Mouse (Mus musculus) Muller cell, postnatal 12 days (primary cell): ENCODE results near the gene Erbb4.

Experiments used
- DNase-seq: peaks from one replicate; pipeline ENCODE4 v3.0.0-alpha.2; 2015; ENCODE audit errors: inconsistent ontology term

Gene Erbb4

DNA sequence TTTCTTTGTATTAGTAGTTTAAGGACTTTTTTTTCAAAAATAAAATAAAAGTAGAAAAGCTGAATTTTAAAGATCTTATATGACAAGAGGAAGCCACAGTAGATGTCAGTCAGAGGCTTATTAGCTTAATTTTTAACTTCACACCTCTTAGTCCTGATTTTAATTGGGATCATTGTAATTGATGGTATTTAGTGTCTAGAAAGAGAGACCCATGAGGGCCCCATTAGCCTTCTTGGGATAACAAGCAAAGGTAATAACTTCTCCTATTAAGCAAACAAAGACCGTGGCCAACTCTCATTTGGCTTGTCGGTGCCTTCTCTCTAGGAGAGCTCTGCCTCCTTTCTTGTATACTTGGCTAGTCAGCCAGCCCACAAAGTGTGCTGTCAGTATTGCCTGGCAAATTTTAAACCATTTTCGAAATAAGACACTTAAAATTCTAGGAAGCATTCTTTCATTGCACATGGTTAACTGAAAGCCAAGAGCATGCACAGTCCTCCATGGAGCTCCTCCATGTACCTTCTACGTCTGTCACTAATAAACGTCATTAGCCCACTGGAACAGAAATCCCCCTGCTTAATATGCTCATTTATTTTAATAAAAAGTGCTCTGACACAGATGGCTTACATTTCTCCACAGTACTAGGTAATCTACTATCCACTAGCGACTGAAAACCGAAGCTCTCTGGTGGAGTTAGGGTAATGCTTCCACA, 1001.9 kb downstream of the Erbb4 start:
- no peak for DNase-seq

DNA sequence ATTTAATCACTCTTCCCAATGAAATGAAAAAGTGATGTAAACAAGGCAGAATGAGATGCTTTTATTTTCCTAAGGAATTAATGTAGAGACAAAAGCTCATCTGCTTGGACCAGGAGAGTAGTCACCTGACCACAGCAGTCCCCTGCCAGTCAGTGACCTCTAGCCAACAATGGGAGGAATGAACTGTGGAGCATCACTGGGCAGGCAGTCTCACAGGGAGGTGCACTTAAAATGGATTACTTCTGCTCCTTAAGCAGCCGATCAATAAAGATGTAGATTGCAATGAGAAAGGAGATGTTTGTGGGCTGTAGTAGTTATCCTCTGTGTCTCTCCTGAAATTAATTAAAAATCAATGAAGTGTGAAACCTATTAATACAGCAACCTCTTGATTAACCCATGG, 1018.2 kb downstream of the Erbb4 start:
- no peak for DNase-seq

DNA sequence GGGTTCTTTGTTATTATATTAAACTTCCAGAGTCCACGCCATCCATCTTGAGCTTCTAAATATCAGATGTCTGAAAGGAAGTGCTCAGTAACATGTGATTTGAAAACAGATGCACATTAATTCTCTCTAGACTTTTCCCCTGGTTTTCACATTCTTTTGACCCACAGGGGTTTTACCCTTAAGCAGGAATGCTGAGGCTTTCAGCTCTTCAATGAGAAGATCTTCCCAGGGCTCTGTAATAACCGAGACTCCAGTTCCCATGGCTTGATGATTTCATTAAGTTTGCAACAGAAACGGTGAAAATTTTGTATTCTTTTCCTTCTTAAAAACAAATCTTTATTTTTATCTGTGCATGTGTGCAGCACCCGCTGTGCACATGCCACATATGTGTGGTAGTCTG, 1051.4 kb downstream of the Erbb4 start:
- DNase-seq: no peak

DNA sequence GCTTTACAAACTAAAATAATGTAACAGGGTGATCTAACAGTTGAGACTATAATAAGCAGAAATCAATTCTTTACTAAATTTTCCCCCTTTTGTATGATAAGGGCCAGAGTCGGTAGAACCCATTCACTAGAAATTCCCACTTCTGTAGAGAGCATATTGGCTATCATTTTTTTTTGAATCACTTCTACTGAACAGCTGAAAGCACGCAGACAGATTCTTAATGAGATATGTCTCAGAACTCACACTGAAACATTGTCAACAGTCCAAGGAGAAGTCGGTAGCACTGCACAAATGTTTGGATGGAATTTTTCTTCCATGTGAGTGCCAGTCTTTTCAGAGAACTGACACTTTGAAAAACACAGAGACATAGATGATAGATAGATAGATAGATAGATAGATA, 1053.1 kb downstream of the Erbb4 start:
- DNase-seq: no peak

- no peak for DNase-seq
These were observed 1058.0 kb downstream of the Erbb4 start for GRCm38 (mm10) chr1:68049856-68050255.

- peak; percentile 45 for DNase-seq
These were observed 1060.7 kb downstream of the Erbb4 start for GRCm38 (mm10) chr1:68047139-68047538.

- peak; percentile 58 for DNase-seq
These were observed 1061.3 kb downstream of the Erbb4 start for GRCm38 (mm10) chr1:68046551-68046970.

DNA sequence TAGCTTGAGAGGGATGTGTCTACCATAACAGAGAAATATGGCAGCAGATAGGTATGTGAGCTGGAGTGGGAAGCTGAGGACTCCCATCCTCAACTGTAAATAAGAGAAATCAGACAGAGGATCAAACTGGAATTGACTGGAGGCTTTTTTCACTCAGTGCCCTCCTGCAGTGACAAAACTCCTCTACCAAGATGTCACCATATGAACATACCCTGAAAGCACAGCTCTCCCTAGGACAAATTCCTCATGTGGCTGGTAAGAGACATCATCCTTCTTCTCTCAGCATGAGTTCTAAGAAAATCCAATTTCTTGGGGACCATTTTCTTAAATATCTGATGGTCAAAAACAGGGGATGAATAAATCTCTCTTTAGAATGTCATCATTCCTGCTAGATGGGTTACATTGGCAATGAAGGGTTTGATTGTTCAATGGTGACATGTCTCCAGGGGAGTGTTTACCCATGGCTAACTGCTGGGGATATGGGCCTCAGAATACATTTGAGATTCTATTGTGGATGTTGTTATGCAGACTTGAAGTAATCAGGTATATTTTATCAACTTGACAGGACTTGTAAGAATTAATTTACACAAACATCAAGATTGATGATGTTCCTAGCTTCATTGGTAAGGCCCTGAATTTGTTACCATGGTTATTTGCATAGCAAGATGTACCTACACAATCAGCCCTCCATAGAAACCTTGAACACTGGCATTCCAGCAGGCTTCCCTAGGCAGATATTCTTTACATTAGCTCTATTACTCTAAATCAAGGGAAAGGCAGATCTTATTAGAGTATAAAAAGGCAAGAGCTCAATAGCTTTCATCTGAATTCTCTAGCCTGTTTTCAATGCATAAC, 1083.5 kb downstream of the Erbb4 start:
- DNase-seq: no peak

GRCm38 (mm10) chr1:68020020-68020419, 1087.8 kb downstream of the Erbb4 start:
- no peak for DNase-seq

DNA sequence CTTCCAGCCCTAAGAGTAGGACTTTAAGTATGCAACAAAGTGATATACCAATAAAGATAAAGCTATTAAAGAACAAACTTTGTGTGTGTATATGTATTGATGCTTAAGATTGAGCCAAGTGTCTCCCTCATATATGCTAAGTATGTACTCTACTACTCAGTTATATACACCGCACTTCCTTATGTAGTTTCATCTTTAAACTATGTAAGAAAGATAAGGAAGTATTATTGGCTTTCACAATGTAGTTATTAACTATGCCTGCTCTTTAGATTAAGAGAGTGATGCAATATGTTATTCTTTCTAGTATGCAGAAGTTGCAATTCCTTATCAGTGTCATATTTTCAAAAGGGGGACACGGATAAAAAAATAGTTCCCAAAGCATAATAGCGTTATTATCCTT, 1088.2 kb downstream of the Erbb4 start:
- DNase-seq: no peak
